10 mouse cellular contexts compared by ENCODE assay signal in genomic region chr10:91228924-91229517, GRCm38 (mm10). TPM values are rescaled to one million over a fixed set of nuclear protein-coding genes. Genes with fewer than 3 reads are reported as not detected.
DNase-seq lines count a peak whose midpoint lies in the region; ATAC-seq lines count a peak whose summit lies in the region.
"Had no signal": no experiment of that assay in that cellular context is flagged by ENCODE, and none has a peak within 500 bp of the region (broad histone marks: within the 10 kb centered on the region; RNA-seq: fewer than 3 reads in every experiment).

No protein-coding gene starts in this region.

- no peak for DNase-seq in heart, adult 18-20 months
- DNase-seq in brain, adult 2 months (ENCODE audit: low read depth, low spot score) = peak; percentile 17
- DNase-seq in midbrain, embryonic 10.5 days (ENCODE audit: low spot score) = no peak
- no peak for DNase-seq in embryo, embryonic 10.5 days (ENCODE audit: low spot score)
- DNase-seq in cerebellum, postnatal 25 days = no peak
- no peak for DNase-seq in thymus, postnatal 0 days (ENCODE audit: low spot score)
- DNase-seq: layer of hippocampus, adult 9-11 months had no signal

- H3K27me3 ChIP-seq in heart, embryonic 14.5 days (ENCODE audit: control insufficient read depth, insufficient read depth, low read length) = no peaks in the 10 kb centered on the region
- H3K27me3 ChIP-seq in forebrain, embryonic 16.5 days (replicated peaks; ENCODE audit: control insufficient read depth, insufficient read depth, low read length) = no peaks in the 10 kb centered on the region
- no peaks in the 10 kb centered on the region for H3K27me3 ChIP-seq in midbrain, embryonic 10.5 days (ENCODE audit: low read depth, poor library complexity, severe bottlenecking)

- H3K4me3 ChIP-seq in heart, embryonic 14.5 days (ENCODE audit: control insufficient read depth in 1 of 2, insufficient read depth in 1 of 2, low read depth in 1 of 2, low read length in 2 of 2) = no peak overlapping the region
- H3K4me3 ChIP-seq in forebrain, embryonic 16.5 days (replicated peaks; ENCODE audit: low read length) = peak overlapping the region; percentile 9; the same call in 1 of the 2 replicates
- peak overlapping the region; percentile 24; the same call in 1 of the 2 replicates for H3K4me3 ChIP-seq in midbrain, embryonic 10.5 days

- peak overlapping the region; percentile 77 to 82 for H3K27ac ChIP-seq in heart, embryonic 14.5 days (replicated peaks in 1 of 2; ENCODE audit: control insufficient read depth in 1 of 2, insufficient read depth in 1 of 2, low read depth in 2 of 2, low read length in 2 of 2)
- 0 out of 2 replicates have a peak overlapping the region, but pooled peaks have one; percentile 25 for H3K27ac ChIP-seq in forebrain, embryonic 16.5 days (ENCODE audit: low read length)
- H3K27ac ChIP-seq in midbrain, embryonic 10.5 days (replicated peaks) = peak overlapping the region; percentile 55

- no peaks in the 10 kb centered on the region for H3K36me3 ChIP-seq in heart, embryonic 14.5 days (ENCODE audit: control insufficient read depth, insufficient read depth, low read length)
- no peaks in the 10 kb centered on the region for H3K36me3 ChIP-seq in forebrain, embryonic 16.5 days (ENCODE audit: control insufficient read depth, insufficient read depth)
- no peaks in the 10 kb centered on the region for H3K36me3 ChIP-seq in midbrain, embryonic 10.5 days

- WGBS in heart, embryonic 14.5 days = 69% methylated on average over 6 of the region's 6 CpGs
- 47% methylated on average over 6 of the region's 6 CpGs for WGBS in forebrain, embryonic 16.5 days
- WGBS in midbrain, embryonic 10.5 days = 70% methylated on average over 6 of the region's 6 CpGs

- ATAC-seq in heart, embryonic 14.5 days (ENCODE audit: insufficient number of reproducible peaks, insufficient read depth, low FRiP score, low read depth) = no peak
- ATAC-seq in forebrain, embryonic 16.5 days = no peak
- ATAC-seq: CD4-positive, CD25-positive, alpha-beta regulatory T cell, adult 4 months had no signal

- no peak overlapping the region for H3K9ac ChIP-seq in heart, embryonic 14.5 days (ENCODE audit: low read length)
- 0 out of 2 replicates have a peak overlapping the region, but pooled peaks have one; percentile 7 for H3K9ac ChIP-seq in forebrain, embryonic 16.5 days (replicated peaks; ENCODE audit: low read depth, low read length)

- H3K9me3 ChIP-seq in heart, embryonic 14.5 days (ENCODE audit: control insufficient read depth, low read length) = no peaks in the 10 kb centered on the region
- no peaks in the 10 kb centered on the region for H3K9me3 ChIP-seq in forebrain, embryonic 16.5 days (ENCODE audit: control insufficient read depth, low read length)
- H3K9me3 ChIP-seq in midbrain, embryonic 10.5 days (replicated peaks) = no peaks in the 10 kb centered on the region

- peaks cover 11 to 14% of the 10 kb centered on the region in 2 experiments; a peak in 3 of 4 replicates for H3K4me1 ChIP-seq in heart, embryonic 14.5 days (ENCODE audit: control insufficient read depth in 2 of 2, insufficient read depth in 2 of 2, low read length in 2 of 2)
- peaks cover 15% of the 10 kb centered on the region for H3K4me1 ChIP-seq in forebrain, embryonic 16.5 days (replicated peaks; ENCODE audit: control insufficient read depth, insufficient read depth, low read length)
- peaks cover 21% of the 10 kb centered on the region for H3K4me1 ChIP-seq in midbrain, embryonic 10.5 days

- 0 out of 2 replicates have a peak overlapping the region, but pooled peaks have one; percentile 26 for H3K4me2 ChIP-seq in heart, embryonic 14.5 days (ENCODE audit: low read length)
- H3K4me2 ChIP-seq in forebrain, embryonic 16.5 days (ENCODE audit: low read length) = peak overlapping the region; percentile 44

RNA-seq across cellular contexts. Expression of gene Tmpo, which starts 47.9 kb away (rescaled TPM):
- polyA plus RNA-seq in heart, embryonic 14.5 days (2014; fragmentation: Nextera tagmentation; extraction: Ambion mirVana) = 170 and 181 TPM in 2 replicates
- total RNA-seq in heart, adult 18-20 months (2021) = 10 to 100 TPM; 34.0 to 42.4 TPM
- 139 and 173 TPM in 2 replicates for polyA plus RNA-seq in forebrain, embryonic 16.5 days (2015; fragmentation: Nextera tagmentation; extraction: Ambion mirVana)
- 272 and 275 TPM in 2 replicates for polyA plus RNA-seq in midbrain, embryonic 10.5 days (2016; fragmentation: Nextera tagmentation; extraction: Ambion mirVana)
- 234 and 263 TPM in 2 replicates for polyA plus RNA-seq in thymus, postnatal 0 days (2015; fragmentation: Nextera tagmentation; extraction: Ambion mirVana)

Comparison
In these comparisons a context has a peak if more than half of its experiments do, and no peak if none do; other contexts are left out.
1. H3K27ac ChIP-seq: peak in every context shown above with its lines; median percentile 80 in heart, embryonic 14.5 days; 55 in midbrain, embryonic 10.5 days; 25 in forebrain, embryonic 16.5 days.
2. H3K4me3 ChIP-seq: peak in forebrain, embryonic 16.5 days (single experiment) and midbrain, embryonic 10.5 days (single experiment); none in heart, embryonic 14.5 days (0 of 2).